Mouse (Mus musculus) layer of hippocampus, adult 18-20 months (tissue): ENCODE data around the gene March9. TPM values are rescaled to one million over a fixed set of nuclear protein-coding genes. Genes with fewer than 3 reads are reported as not detected.
"Not testable (repeated sequence)": the region's sequence is repeated elsewhere in the genome, so short reads cannot be mapped to it uniquely, and the experiment has no call there.

Experiments used
- DNase-seq, 2 experiments: peaks; one replicate each; pipeline ENCODE4 v3.0.0; 2022; ENCODE audit warnings: low spot score in 2 of 2
- total RNA-seq, 2 experiments: library from RNA; stranded (reverse); gene quantifications; 2 replicates each; pipeline ENCODE4 v1.2.3; 2021

The March9 gene
- total RNA-seq, 2 experiments from 2014 or later, result 20.5 to 21.9 TPM

DNA sequence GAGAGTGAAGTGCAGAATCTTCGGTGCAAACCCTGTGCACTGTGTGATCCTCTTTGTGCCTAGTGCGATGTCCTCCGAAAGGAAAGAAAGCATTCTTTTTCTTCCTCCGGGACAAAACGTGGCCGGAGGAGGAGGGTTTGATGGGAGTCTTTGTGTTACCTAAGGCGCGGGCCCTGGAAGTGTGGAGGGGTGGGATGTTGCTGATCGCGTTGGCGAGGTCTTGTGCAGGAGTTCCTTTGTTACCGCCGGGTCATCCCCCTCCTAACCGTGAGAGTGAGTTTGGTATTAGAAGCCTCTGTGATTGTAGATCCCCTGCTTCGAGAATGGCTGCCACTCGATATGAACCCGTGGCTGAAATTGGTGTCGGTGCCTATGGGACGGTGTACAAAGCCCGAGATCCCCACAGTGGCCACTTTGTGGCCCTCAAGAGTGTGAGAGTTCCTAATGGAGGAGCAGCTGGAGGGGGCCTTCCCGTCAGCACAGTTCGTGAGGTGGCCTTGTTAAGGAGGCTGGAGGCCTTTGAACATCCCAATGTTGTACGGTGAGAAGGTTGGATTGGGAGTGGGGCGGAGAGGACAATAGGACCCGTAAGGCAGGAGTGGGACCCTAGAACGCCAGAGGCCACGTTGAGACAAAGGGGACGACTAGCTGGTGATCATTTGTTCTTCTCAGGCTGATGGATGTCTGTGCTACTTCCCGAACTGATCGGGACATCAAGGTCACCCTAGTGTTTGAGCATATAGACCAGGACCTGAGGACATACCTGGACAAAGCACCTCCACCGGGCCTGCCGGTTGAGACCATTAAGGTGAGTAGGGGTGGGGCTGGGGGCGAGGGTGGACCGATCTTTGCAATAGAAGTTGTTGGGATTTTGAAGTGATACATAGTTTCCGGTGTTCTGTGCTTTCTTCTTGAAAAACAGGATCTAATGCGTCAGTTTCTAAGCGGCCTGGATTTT lies 4.2 kb upstream of the March9 start:
- DNase-seq, result no peak

DNA sequence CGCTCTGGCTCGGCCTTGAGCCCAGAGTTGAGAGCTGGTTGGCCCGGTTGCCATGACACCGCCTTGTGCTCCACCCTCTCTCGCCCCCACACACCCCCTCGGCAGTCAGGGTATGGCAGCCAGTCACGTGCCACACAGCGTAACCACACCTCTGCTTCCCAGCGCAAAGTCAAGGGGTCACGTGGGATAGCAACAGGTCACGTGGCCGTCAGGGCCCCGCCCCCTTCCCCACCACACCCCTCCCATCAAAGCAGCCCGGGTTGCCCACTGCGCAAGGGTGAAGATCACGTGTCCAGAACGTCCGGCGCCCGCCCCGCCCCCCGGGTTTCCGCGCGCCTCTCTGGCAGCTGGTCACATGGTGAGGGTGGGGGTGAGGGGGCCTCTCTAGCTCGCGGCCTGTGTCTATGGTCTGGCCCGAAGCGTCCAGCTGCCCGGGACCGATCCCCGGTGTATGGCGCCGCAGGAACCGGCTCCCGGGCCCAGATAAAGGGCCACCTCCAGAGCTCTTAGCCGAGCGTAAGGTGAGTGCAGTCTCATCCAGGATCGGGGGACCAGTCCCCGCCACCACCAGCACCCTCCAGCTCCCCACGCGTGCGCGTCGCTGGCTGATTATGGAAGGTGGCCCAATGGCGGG lies 3.4 kb upstream of the March9 start, which contains the start of gene Cdk4:
Gene Cdk4 (plus strand): TSS at position 296 of the 634 bp plus-strand sequence.
- peak; percentile 97 to 99 for DNase-seq

DNA sequence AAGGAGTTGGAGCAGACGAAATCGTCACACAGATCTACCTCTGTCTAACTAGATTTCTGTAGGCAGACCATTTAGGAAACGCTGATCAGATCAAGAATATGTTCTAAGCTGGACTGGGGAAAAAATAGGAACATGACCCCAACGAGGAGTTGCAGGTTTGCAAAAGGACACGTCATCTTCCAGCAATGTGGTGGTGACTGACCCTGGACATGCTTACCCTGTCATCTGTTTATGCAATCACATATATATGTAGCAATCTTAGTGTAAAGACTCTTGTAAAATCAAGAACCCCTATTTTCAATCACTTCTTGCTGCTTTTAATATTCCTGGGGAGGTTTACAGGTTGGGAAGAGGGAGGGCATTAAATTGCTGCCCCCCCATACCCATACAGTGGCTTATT lies 2.5 kb upstream of the March9 start:
- DNase-seq, result no peak

DNA sequence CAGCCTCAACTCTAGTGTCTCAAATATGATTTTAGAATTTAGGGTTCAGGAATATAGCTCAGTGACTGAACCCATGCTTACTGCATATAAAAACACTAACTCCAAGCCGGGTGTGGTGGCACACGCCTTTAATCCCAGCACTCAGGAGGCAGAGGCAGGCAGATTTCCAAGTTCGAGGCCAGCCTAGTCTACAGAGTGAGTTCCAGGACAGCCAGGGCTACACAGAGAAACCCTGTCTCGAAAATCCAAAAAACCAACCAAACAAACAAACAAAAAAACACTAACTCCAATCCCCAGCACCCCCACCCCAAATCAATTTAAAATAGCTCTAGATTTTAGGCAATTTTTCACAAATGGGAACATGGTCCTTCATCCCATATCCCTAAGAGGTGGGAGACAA lies 2.1 kb upstream of the March9 start:
- not testable (repeated sequence) for DNase-seq

DNA sequence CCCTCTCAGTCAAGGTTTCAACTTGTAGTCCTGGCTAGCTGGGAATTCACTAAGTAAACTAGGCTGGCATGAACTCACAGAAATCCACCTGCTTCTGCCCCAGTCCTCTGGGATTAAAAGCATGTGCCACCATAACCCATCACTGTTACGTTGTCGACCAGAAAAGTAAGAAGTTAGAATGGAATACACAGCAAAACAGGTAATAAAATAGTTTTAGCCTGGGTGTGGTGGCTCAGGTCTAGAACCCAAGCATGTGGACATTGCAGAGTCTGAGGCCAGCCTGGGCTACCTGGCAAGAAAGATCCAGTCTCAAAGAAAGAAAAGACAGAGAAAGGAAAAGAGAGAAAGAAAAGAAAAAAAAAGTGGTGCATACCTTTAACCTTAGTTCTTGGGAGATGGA lies 1.5 kb upstream of the March9 start:
- no peak for DNase-seq

DNA sequence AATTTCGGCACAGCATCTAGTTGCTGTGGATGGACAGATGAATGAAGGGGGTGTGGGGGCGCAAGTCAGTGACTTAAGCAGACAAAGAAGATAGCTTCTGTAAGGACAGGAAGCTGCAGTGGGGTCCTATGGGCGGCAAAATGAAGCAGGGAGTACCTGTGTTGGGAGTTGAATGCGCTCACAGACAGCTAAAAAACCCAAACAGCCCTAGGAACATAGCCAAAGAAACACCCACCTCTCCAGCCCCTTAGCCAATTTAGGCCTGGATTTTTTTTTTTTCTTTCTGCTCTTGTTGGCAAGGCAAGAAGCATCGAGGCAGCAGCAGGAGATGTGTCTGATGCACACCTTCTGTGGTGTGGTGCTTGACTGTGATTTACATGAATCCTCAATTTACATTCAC lies 1.1 kb upstream of the March9 start:
- no peak for DNase-seq

DNA sequence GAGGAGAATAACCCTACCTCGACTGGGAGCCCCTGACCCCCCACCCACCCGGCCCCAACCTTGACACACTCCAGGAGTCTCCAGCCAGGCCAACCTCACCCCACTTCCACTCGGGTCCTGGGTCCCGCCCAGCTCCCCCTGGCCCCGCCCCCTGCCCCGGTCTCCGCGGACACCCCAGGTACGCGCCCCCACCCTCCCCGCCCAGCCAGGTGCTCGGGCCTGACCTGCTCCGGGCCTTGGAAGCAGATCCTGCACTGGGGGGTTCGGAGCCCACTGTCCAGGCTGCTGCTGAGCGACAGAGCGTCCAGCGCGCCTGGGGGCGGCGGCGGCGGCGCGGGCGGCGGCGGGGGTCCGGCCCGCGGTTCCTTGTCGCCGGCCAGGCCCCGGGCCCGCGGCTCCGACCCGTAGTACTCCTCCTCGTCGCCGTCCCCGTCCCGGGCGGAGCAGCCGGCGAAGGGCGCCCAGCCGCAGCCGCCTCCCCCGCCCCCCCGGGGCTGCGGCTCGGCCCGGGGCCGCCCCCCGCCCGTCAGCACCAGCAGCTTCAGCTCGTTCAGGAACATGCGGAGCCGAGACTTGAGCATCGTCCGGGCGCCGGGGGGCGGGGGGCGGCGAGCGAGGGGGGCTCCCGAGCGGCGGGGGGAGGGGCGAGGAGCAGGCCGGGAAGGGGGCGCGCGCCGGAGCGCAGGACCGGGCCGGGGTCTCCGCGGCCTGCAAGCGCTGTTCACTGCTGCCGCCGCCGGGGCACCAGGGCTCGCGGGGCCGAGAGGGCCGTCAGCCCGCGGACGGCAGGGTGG lies 613 bp downstream of the March9 start:
- no peak for DNase-seq

DNA sequence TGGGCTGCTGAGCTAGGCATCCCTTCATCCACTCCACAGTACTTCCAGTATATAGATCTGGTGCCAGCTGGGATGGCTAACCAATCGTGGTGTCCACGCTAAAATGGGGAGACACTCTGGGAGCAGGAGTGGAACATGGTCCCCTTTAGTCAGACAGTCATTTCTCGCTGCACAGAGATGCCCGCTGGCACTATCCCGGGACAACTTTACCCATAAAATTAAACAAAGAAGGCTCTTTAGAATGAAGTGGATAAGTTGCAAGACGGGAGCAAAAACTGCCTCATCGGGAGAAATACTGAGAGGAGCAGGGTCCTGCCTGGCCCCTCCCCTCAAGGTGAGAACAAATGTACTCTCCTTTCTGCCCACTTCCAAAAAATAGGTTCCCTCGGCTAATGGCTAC lies 1.3 kb downstream of the March9 start:
- DNase-seq, result no peak

DNA sequence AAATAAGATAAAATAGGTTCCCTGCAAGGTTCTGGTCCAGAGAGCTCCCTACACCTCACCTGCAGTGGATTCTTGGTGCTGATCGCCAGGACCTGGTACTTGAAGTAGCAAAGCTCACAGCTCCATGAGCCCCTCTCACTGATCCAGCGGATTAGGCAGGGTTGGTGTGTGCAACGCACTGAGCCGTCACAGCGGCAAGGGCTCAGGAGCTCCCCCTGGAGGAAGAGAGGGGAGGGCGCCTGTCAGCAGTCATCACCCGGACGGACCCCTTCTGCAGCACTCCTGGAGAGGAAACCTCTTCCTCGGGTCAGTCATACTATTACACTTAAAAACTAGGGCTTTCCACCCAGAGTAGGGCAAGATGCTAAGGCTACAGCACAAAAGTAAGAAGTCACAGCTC lies 1.8 kb downstream of the March9 start:
- DNase-seq, result peak; percentile 76 to 83

DNA sequence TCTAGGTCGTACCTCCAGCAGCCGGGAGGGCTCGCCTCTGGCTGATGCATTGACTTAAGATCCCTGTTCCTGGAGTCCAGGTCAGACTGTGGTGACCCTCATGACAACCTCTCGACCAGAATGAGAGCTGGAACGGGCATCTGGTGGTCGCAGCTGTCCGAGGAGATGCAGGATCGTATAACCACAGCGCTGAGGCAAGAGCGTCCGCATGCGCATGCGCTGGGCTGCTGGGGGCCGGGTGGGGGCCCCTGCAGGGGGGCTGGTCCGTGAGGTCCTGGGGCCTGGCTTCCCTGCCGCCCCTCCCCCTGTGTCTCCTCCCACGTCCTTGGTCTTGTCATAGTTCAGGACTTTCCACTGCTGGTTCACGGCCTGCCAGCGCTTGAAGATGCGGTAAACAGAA lies 3.5 kb downstream of the March9 start:
- DNase-seq, result no peak

DNA sequence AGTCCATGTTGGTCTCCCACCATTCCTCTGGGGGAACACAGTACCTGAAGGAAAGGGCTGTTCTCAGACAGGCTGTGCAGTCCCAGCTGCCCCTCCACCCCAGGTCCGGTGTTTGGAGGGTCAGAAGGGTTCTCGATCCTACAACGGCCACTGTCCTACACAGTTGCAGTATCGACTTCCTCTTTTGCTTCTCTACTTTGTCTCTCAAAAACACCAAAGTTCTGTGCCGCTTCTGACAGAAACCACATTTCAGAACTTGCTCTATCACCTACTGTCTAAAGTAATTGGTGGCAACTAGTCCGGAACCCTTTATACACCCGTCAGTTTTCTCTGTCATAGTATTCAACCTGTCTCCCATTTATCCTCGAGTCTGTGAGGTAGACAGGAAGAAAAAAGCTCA lies 4.6 kb downstream of the March9 start:
- no peak for DNase-seq

DNA sequence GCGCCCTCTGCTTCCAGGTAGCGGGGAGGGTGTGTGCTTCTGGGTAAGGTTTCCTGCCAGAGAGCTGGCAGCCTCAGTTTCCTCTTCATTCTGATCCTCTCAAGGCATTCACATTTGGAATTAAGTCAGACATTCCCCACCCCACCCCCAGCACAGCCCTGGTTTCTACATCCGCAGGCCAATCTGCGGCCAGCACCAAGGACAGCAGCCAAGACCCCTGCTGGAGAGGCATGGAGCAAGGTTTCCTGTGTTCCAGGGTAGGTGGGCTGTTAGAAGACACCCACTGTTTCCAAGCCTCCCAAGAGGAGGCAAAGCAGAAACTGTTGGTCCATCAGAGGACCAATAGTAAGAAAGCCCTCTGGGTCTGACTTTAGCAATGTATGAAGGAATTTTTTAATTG lies 5.3 kb downstream of the March9 start:
- DNase-seq, result no peak

DNA sequence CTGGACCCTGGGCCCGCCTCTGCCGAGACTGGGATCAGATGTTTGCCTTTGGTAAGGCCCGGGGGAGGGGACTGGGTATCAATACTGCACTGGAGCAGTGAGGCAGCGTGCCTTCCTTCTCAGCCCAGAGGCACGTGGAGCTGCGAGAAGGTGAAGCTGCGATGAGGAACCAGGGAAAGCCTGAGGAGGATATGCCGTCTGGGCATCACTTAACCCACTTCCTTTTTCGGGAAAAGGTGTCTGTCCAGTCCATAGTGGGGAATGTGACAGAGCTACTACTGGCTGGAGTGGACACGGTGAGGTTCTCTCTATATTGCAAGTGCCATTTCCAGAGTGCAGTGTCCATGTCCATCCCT lies 9.9 kb downstream of the March9 start:
- DNase-seq, result no peak

DNA sequence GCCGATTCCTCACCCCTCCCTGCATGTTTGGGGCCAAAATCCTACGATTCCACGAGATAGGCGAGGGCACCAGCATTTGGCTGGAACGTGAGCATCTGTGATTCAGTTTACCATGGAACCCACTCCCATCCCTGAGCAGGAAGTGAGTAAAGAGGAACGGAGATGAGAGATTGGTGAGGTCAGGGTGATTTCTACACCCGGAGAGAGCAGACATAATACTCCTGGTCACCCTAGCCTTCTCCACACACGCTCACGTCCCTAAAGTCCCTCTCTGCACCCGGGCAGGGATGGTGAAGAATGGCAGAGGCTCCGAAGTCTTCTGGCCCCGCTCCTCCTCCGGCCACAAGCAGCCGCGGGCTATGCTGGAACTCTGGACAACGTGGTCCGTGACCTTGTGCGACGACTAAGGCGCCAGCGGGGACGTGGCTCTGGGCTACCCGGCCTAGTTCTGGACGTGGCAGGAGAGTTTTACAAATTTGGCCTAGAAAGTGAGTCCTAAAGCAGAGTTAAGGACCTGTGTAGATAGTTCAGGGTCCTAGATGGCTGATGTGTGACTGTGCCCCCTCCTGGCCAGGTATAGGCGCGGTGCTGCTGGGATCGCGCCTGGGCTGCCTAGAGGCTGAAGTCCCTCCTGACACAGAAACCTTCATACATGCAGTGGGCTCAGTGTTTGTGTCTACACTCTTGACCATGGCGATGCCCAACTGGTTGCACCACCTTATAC lies 10.4 kb downstream of the March9 start:
- DNase-seq, result no peak

DNA sequence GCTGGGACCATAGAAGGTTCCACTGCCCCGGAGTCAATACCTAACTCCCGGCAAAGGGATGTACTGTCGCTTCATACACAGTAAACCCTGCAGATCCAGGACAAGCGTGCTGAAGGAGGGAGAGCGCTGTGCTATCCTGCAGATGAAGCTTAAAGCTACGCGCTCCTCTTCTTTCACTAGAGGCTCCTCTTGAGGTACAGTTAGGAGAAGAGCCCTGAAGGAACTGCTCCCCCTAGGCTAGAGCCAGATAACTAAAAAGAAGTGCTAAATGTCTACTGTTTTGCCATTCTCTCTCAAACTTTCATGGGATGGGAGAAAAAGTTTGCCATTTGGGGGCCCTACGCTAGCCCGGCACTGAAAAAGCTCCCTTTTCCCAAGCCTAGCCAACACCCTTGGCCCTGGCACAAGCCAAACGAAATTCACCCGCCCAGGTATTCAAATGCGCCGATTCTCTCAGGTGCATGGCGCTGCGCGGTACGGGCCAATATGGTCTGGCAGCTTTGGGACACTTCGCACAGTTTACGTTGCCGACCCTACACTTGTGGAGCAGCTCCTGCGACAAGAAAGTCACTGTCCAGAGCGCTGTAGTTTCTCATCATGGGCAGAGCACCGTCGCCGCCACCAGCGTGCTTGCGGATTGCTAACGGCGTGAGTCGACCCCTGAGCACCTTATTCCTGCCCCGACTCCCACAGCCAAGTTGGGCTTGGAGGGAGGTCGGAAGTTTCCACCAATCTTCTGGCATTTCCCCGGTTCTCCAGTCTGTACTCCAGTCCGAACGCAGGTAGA lies 11.2 kb downstream of the March9 start:
- DNase-seq, result no peak

DNA sequence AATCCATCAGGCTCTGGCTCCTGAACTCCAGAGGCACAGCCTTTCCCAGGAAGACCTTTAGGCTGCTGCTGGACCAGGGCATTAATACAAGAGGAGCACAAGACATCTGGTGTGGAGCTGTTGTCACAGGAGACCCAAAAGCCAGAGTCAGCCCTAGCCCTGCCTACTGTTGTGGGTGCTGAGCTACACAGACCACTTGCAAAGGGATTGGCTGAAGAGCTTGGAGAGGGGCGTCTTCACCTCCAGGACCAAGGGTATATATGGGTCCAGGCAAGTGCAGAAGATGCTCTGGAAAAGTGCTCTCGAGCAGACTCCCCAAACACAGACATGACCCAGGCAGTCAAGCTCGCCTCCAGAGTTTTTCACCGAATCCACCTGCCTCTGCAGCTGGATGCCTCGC lies 12.0 kb downstream of the March9 start, which contains the start of gene Cyp27b1:
Gene Cyp27b1 (plus strand): TSS at position 297 of the 400 bp plus-strand sequence.
- DNase-seq, result no peak

DNA sequence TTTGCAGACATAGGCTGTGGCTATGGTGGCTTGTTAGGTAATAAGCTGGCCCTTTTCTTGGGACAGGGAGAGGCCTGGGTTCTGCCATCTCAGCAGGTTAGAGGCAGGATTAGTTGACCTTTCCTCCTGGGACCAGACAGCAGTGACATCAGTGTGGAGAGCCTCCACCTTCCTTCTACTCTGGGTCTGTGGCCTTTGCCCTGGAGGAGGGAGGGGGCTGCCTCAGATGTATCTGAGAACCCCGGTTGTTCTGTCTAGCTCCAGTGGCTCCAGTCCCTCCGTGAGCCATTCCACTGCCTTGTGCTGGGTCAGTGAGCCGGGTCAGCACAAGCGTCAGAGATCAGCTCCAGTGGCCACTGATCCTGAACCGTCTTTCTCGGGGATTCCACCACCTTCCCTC lies 16.8 kb downstream of the March9 start:
- no peak for DNase-seq

DNA sequence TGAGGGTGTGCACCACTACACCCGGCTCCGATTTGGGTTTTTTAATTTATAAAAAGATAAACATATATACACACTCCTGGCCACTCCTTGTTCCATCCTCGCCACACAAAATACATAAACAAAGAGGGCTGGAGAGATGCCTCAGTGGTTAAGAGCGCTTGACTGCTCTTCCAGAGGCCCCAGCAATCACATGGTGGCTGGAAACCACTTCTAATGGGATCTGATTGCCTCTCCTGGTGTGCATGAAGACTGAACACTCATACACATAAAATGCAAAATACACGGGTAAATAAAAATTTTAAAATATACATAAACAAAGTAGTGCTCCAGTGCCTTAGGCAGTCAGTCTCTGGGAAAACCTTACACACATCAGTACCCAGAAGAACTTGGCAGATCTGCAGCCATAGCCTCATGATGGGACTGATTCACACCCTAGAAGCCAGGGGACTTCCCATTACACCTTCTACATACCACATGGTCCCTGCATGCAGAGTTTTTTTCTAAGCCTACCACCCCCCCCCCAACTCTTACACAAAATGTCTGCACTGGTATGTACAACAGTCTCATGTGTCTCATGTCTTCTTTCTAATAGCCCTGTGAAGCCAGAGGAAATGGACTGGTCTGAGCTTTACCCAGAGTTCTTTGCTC lies 17.4 kb downstream of the March9 start:
- DNase-seq, result no peak

DNA sequence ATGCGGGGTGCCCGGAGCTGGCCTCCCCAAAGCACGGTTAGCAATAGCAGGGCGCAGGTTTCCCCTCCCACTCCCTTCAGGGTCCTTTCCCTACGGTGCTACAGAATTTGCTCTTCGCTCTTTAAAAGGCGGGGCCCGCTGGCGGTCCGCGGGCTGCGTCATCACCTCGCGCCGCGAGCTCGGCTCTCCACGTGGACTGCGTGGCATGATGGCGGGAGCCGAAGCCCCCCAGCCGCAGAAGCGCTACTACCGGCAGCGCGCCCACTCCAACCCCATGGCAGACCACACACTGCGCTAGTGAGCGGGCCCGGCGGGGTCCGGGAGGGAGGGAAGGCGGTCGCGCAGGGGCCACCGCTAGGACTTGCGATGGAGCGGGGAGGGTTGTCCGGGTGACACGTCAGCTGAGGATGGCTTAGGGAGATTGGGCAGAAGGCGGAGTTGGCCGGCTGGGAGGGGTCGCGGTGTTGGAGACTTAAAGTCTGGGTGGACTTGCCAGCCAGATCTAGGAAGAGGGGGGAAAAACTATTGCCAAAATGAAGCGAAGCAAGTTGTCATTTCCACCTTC lies 18.1 kb downstream of the March9 start:
- DNase-seq, result peak; percentile 87 to 93
